Mouse (Mus musculus): Measurements from ENCODE around the gene Mtln.

The Mtln gene

GRCm38 (mm10) chr2:127754113-127754512, 38.2 kb downstream of the Mtln start:
- peak in 1 of 2 experiments; percentile 63 for DNase-seq (ENCODE audit: low spot score in 2 of 2)

DNA sequence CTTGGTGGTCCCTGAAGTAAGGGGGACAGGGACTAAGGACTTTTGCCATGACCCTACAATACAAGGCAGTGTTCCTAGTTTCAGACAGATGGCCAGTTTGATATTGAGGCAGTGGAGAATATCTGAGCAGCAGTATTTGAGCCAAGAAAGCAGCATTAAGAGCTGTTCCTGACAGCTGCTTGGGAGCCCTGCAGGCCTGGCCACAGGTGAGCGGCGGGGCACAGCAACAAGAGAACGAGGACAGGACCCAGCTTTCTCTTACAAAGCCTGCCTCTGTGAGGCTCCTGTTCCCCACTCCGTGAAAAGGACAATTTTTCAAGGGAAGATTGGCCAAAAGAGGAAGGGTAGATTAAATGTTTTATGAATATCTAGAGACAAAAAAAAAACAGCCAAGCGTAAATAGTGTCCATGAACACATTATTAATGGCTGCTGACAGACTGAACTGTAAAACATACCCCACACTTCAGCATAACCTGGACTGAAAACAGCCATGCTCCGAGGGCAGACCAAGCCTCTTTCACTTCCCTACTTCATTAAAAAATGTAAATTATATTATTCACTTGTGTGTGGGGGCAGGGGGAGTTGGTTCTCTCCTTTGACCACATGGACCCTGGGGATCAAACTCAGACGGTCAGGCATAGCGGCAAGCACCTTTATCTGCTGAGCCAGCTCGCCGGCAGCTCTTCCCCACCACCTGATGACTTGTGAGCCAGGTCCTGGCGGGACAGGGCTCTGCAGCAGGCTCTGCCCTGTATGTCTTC, 40.3 kb downstream of the Mtln start:
- no peak for DNase-seq (ENCODE audit: low spot score in 2 of 2)

DNA sequence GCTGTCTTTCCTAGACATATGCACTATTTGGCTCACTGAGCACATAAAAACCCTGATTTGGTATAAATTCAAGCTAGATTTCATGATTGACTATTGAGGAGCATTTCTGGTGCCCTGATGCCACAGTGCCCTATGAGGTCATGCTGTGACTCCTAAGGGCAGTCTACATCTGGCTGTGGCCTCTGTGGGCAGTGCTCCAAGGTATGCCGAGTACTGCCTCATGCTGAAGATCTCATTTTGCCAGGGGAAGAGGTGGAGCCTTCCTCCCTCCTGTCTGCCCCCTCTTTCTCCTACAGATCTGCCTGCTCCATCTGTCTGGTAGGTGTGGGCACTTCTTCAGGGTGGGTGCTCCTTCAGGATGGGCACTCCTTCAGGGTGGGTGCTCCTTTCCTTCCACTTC, 42.9 kb downstream of the Mtln start:
- DNase-seq (ENCODE audit: low spot score in 2 of 2): no peak

- DNase-seq (ENCODE audit: low spot score in 2 of 2): no peak
Observed at GRCm38 (mm10) chr2:127748316-127748715, 44.0 kb downstream of the Mtln start.

DNA sequence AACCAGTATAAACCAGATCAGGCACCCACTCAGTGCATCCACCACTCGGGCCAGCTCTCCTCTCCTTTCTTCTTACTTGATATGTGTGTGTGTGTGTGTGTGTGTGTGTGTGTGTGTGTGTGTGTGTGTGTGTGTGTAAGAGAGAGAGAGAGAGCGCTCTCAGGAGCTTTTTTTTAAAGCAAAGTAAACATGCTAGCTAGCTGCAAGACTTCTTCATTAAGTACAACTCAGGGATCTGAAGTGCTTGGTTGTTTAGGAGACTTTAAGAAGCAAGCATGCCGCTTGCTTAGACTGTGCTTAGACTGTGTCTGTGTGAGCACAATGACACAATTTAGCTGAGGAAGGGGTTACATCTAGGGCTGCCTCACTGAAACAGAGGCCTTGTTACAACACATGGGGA, 49.7 kb downstream of the Mtln start:
- no peak for DNase-seq (ENCODE audit: low spot score in 2 of 2)
